Mouse (Mus musculus) CH12.LX (cell line): Measurements from ENCODE around the gene Lrrc63. TPM values are rescaled to one million over a fixed set of nuclear protein-coding genes. Genes with fewer than 3 reads are reported as not detected.
"Not testable (repeated sequence)": the region's sequence is repeated elsewhere in the genome, so short reads cannot be mapped to it uniquely, and the experiment has no call there.

Experiments
- DNase-seq: peaks from one replicate; pipeline ENCODE4 v3.0.0-alpha.2; 2013; ENCODE audit errors: extremely low read depth
- H3K27ac ChIP-seq: 2 replicates; pipeline ENCODE4 v1.5.1; 2012; ENCODE audit warnings: low read depth, mild to moderate bottlenecking, control low read depth, moderate library complexity; ENCODE audit not compliant: insufficient read depth
- H3K27me3 ChIP-seq: replicated peaks from 2 replicates; pipeline ENCODE3; 2012; ENCODE audit warnings: inconsistent platforms
- H3K36me3 ChIP-seq, 2 experiments: replicated peaks in 1 of 2; 2 replicates each; pipeline versions ENCODE3 to v1.6.1; 2012; ENCODE audit warnings: inconsistent platforms in 1 of 2, low read length in 1 of 2, mild to moderate bottlenecking in 1 of 2, mixed read lengths in 1 of 2, moderate library complexity in 1 of 2; ENCODE audit not compliant: control insufficient read depth in 1 of 2, insufficient read depth in 1 of 2
- H3K4me1 ChIP-seq, 2 experiments: 2 replicates each; pipeline ENCODE4 v1.6.1; 2012; ENCODE audit warnings: inconsistent platforms in 1 of 2, moderate library complexity in 1 of 2; ENCODE audit not compliant: insufficient read depth in 2 of 2, control insufficient read depth in 1 of 2
- H3K4me2 ChIP-seq: 2 replicates; pipeline ENCODE4 v1.6.1; 2012; ENCODE audit warnings: low read depth, mild to moderate bottlenecking, control low read depth; ENCODE audit not compliant: poor library complexity, insufficient read depth, severe bottlenecking
- H3K4me3 ChIP-seq, 3 experiments: fragments of 150-350 bp in 1 of 3; sonication (generic) in 1 of 3; replicated peaks in 1 of 3; 2 replicates each; pipeline versions ENCODE3 to v1.5.1; 2011 to 2012; ENCODE audit warnings: low read depth in 2 of 3, low read length in 2 of 3, mild to moderate bottlenecking in 2 of 3, moderate library complexity in 2 of 3, control low read depth in 1 of 3, improper control_type of control experiment in 1 of 3, inconsistent platforms in 1 of 3, mixed read lengths in 1 of 3; ENCODE audit not compliant: poor library complexity in 1 of 3
- H3K79me2 ChIP-seq: replicated peaks from 2 replicates; pipeline ENCODE4 v1.6.1; 2012; ENCODE audit warnings: mild to moderate bottlenecking, moderate library complexity; ENCODE audit not compliant: control insufficient read depth, poor library complexity, insufficient read depth, severe bottlenecking; ENCODE audit errors: extremely low read depth
- H3K9ac ChIP-seq: 2 replicates; pipeline ENCODE4 v1.6.1; 2012; ENCODE audit warnings: low read depth, mild to moderate bottlenecking, control low read depth, moderate library complexity; ENCODE audit not compliant: insufficient read depth
- H3K9me3 ChIP-seq: replicated peaks from 2 replicates; pipeline ENCODE3; 2012; ENCODE audit warnings: low read length, inconsistent platforms, mixed read lengths
- CHD1 ChIP-seq: IDR thresholded peaks from 2 replicates; pipeline ENCODE4 v1.6.1; 2012; ENCODE audit warnings: low read depth, low read length, improper control_type of control experiment, inconsistent platforms
- CHD2 ChIP-seq: IDR thresholded peaks from 2 replicates; pipeline ENCODE4 v1.6.1; 2011; ENCODE audit warnings: low read length, improper control_type of control experiment
- CTCF ChIP-seq, 2 experiments: IDR thresholded peaks in 1 of 2; conservative IDR thresholded peaks in 1 of 2; 2 replicates each; pipeline ENCODE4 v1.5.1; 2011 to 2012; ENCODE audit warnings: low read depth in 2 of 2, low read length in 2 of 2, improper control_type of control experiment in 1 of 2, inconsistent platforms in 1 of 2, mild to moderate bottlenecking in 1 of 2, moderate library complexity in 1 of 2
- ELF1 ChIP-seq: IDR thresholded peaks from 2 replicates; pipeline ENCODE4 v1.6.1; 2014; ENCODE audit warnings: low read depth, mild to moderate bottlenecking, inconsistent platforms, low read length, improper control_type of control experiment
- EP300 ChIP-seq: IDR thresholded peaks from 2 replicates; pipeline ENCODE4 v1.6.1; 2011; ENCODE audit warnings: low read length, improper control_type of control experiment
- ETS1 ChIP-seq: conservative IDR thresholded peaks from 2 replicates; pipeline ENCODE4 v1.6.1; 2012; ENCODE audit warnings: low read depth, mild to moderate bottlenecking, inconsistent platforms, low read length, improper control_type of control experiment, moderate library complexity
- HCFC1 ChIP-seq: IDR thresholded peaks from 2 replicates; pipeline ENCODE4 v1.6.1; 2012; ENCODE audit warnings: low read depth, mild to moderate bottlenecking, inconsistent platforms, low read length, improper control_type of control experiment
- MAZ ChIP-seq: IDR thresholded peaks from 2 replicates; pipeline ENCODE4 v1.6.1; 2012; ENCODE audit warnings: low read depth, mild to moderate bottlenecking, inconsistent platforms, low read length, improper control_type of control experiment, moderate library complexity
- MXI1 ChIP-seq: IDR thresholded peaks from 2 replicates; pipeline ENCODE4 v1.6.1; 2011; ENCODE audit warnings: mild to moderate bottlenecking, low read depth, low read length, improper control_type of control experiment
- MYC ChIP-seq: IDR thresholded peaks from 2 replicates; pipeline ENCODE4 v1.6.1; 2011; ENCODE audit warnings: low read depth, mild to moderate bottlenecking, improper control_type of control experiment, low read length
- NELFE ChIP-seq: IDR thresholded peaks from 2 replicates; pipeline ENCODE4 v1.6.1; 2011; ENCODE audit warnings: low read depth, low read length, improper control_type of control experiment
- POLR2A ChIP-seq: IDR thresholded peaks from 2 replicates; pipeline ENCODE4 v1.6.1; 2011; ENCODE audit warnings: low read depth, mild to moderate bottlenecking, improper control_type of control experiment, low read length
- USF2 ChIP-seq: conservative IDR thresholded peaks from 2 replicates; pipeline ENCODE4 v1.6.1; 2011; ENCODE audit warnings: low read depth, low read length, improper control_type of control experiment
- dilution Hi-C: fragments of 300-500 bp; cut with MboI; formaldehyde crosslinking; loops from 2 replicates; pipeline ENCODE4 v1.14.3; 2020; ENCODE audit warnings: low sequenced_read_pairs; ENCODE audit not compliant: extremely low pct_unique_long_range_greater_than_20kb, extremely low pct_ligation_motif_present
- in situ Hi-C: fragments of 300-500 bp; cut with MboI; formaldehyde crosslinking; loops from 3 replicates; pipeline ENCODE4 v1.14.3; 2019; ENCODE audit warnings: low sequenced_read_pairs, low pct_ligation_motif_present, low pct_unique_long_range_greater_than_20kb, mixed read lengths
- polyA plus RNA-seq: library from polyadenylated mRNA; unstranded; fragments of >175 nt; gene quantifications from 2 replicates; pipeline ENCODE4 v1.2.1, GENCODE M21; 2012; ENCODE audit warnings: low read depth; ENCODE audit not compliant: insufficient read length
- total RNA-seq, 2 experiments: library from RNA; depleted of rRNA; stranded (reverse); fragments of 300-350 nt in 1 of 2; fragments of >200 nt in 1 of 2; gene quantifications; 2 replicates each; pipeline ENCODE4 v1.2.3; 2012 to 2014

Lrrc63 gene
- total and polyA plus RNA-seq, 3 experiments = not detected

DNA sequence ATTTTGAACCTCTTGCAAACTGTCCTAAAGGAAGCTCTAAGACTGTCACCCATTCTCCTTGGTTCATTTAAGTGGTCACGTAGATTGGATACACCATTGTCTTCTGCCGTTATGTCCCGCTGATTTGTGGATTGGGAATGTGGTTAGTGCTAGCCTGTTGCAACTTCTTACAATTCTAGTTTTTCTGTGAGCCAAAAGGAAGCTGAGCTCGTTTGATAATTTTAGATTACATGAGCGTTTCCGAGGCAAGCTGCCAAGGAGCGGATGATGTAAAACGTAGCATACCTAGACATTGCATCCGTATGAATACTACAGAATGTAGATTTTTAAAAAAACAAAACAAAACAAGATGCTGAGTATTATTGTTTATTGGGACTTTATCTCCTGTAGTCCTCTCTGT, 17.5 kb upstream of the Lrrc63 start:
- Histone ChIP-seq H3K9ac (no peak overlapping the region), H3K79me2 (no peaks in the 10 kb centered on the region), H3K9me3 (no peaks in the 10 kb centered on the region), H3K36me3 (no peaks in the 10 kb centered on the region), H3K27me3 (no peaks in the 10 kb centered on the region), H3K4me2 (no peak overlapping the region; the same call in 1 of the 2 replicates), H3K4me3 (no peak overlapping the region), H3K4me1 (peaks cover 6 to 23% of the 10 kb centered on the region in 2 experiments; a peak in 3 of 4 replicates), H3K27ac (no peak overlapping the region)
- no peak for DNase-seq
- in situ Hi-C loops (no loop called here), dilution Hi-C loops (no loop called here)
- TF ChIP-seq CTCF (conservative IDR thresholded peaks at IDR 0.05 in 1 of 2, IDR thresholded peaks at IDR 0.05 in 1 of 2; ENCODE audit: low read depth in 2 of 2, low read length in 2 of 2) (no peak), HCFC1 (no peak), ETS1 (no peak), MXI1 (no peak), EP300 (no peak), CHD2 (no peak), CHD1 (no peak), ELF1 (no peak)

- in situ Hi-C loops, H3K36me3 ChIP-seq, H3K27ac ChIP-seq, H3K27me3 ChIP-seq, H3K9me3 ChIP-seq, H3K4me2 ChIP-seq, H3K4me3 ChIP-seq, H3K9ac ChIP-seq, H3K79me2 ChIP-seq, DNase-seq, dilution Hi-C loops: not testable (repeated sequence)
- peaks cover 6 to 23% of the 10 kb centered on the region in 2 experiments; a peak in 3 of 4 replicates for H3K4me1 ChIP-seq
Measured at GRCm38 (mm10) chr14:75147706-75148105, 17.0 kb upstream of the Lrrc63 start.

DNA sequence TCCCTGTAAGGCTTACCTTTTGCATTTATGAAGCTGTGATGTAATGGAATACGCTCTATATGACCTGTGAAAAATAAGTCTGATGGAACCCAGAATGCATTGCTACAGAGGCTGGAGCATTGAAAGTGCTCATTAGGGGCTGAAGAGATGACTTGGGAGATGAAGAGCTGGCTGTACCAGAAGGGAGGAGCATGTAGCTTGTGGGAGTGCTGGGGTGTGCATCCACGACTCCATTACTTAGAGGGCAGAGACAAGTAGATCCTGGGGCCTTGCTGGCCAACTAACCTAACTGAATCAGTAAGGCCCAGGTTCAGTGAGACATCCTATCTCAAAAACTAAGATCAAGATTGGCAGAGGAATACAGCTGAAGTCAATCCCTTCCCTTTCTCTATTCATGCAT, 8.5 kb upstream of the Lrrc63 start:
- no peak overlapping the region for H3K27ac ChIP-seq
- dilution Hi-C loops = no loop called here
- no peaks in the 10 kb centered on the region for H3K9me3 ChIP-seq

More for the DNA sequence above, 8.5 kb upstream of the Lrrc63 start:
- H3K4me2 ChIP-seq = no peak overlapping the region
- in situ Hi-C loops = no loop called here
- no peak for TF ChIP-seq MAZ
- no peak for TF ChIP-seq USF2
- no peak for TF ChIP-seq POLR2A
- TF ChIP-seq MYC = no peak
- TF ChIP-seq NELFE = no peak
- TF ChIP-seq, all 38 proteins: peak for 0
- Histone ChIP-seq H3K4me3 (no peak overlapping the region), H3K9ac (no peak overlapping the region), H3K4me1 (peaks cover 0 to 25% of the 10 kb centered on the region in 2 experiments; a peak in 3 of 4 replicates), H3K79me2 (no peaks in the 10 kb centered on the region), H3K36me3 (peaks cover 0 to 2% of the 10 kb centered on the region in 2 experiments), H3K27me3 (no peaks in the 10 kb centered on the region)
- no peak for DNase-seq
